Mouse (Mus musculus): ENCODE measurements around the gene N4bp2l2.

DNA sequence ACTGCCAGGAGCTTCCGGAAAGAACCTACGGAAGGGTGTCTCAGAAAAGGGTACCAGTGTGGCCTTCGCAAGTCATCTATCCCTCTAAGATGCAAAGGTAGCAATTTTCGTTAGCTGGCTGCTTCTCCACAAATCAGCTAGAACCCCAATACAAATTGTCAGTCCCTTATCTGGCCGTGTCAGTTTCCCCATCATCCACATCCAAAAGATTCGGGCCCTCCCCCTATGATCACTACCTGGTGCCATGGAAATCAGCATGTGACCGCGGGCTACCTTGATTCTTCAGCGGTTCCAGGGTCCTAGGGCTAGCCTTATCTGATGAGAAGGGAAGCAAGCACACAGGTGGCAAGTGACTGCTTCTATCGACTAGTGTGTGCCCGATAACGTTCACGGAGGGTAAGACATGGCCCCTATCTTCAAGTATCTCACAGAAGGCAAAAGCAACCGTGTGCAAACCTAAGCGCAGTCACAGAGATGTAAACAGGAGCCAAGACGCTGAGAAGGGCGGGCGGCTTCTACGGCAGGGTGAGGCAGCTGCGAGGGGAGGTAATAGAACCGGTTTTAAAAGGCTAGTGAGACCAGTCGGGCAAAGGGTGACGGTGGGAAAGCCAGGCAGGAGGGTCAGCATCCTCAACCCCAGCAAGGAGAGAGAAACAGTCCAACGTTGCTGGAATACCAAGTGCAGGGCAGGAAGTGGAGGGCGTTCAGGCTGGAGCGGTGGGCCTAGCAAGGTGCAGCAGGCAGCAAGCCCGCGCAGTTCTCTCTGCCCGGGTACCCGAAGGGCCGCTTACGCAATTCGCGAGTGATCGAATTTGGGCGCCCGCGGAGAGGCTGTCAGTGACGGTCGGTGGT, 72.9 kb downstream of the N4bp2l2 start:
- TF ChIP-seq CTCF (IDR thresholded peaks at IDR 0.05; ENCODE audit: low read depth) = no peak
- TF ChIP-seq EP300 (IDR thresholded peaks at IDR 0.05; ENCODE audit: low read depth) = peak; percentile 52

Measured in liver, embryonic 14.5 days (tissue).